Mouse (Mus musculus): Measurements from ENCODE around the gene Afap1l2. TPM values are rescaled to one million over a fixed set of nuclear protein-coding genes. Genes with fewer than 3 reads are reported as not detected.

Afap1l2 gene
- total and polyA plus RNA-seq, 3 experiments, result 0.17 to 3.1 (median 0.44) TPM

GRCm38 (mm10) chr19:56888654-56889053 is 119.4 kb downstream of the Afap1l2 start:
- no peak for TF ChIP-seq CHD1 (IDR thresholded peaks at IDR 0.05; ENCODE audit: low read depth, low read length)
- Histone ChIP-seq H3K4me3 (replicated peaks in 1 of 3; ENCODE audit: low read depth in 2 of 3, low read length in 2 of 3, poor library complexity in 1 of 3) (no peak overlapping the region), H3K27me3 (replicated peaks) (no peaks in the 10 kb centered on the region), H3K79me2 (replicated peaks; ENCODE audit: control insufficient read depth, extremely low read depth, insufficient read depth, poor library complexity, severe bottlenecking) (no peaks in the 10 kb centered on the region), H3K27ac (ENCODE audit: insufficient read depth, low read depth) (no peak overlapping the region), H3K4me2 (ENCODE audit: insufficient read depth, low read depth, poor library complexity, severe bottlenecking) (no peak overlapping the region), H3K9ac (ENCODE audit: insufficient read depth, low read depth) (no peak overlapping the region), H3K9me3 (replicated peaks; ENCODE audit: low read length) (no peaks in the 10 kb centered on the region), H3K36me3 (replicated peaks in 1 of 2; ENCODE audit: control insufficient read depth in 1 of 2, insufficient read depth in 1 of 2, low read length in 1 of 2) (no peaks in the 10 kb centered on the region), H3K4me1 (ENCODE audit: control insufficient read depth in 1 of 2, insufficient read depth in 2 of 2) (no peaks in the 10 kb centered on the region)
- in situ Hi-C loops (cut with MboI; ENCODE audit: low pct_ligation_motif_present, low pct_unique_long_range_greater_than_20kb, low sequenced_read_pairs) (no loop called here), dilution Hi-C loops (cut with MboI; ENCODE audit: extremely low pct_ligation_motif_present, extremely low pct_unique_long_range_greater_than_20kb, low sequenced_read_pairs) (no loop called here)
- no peak for DNase-seq (ENCODE audit: extremely low read depth)

- H3K9ac ChIP-seq (ENCODE audit: insufficient read depth, low read depth), result no peak overlapping the region
- in situ Hi-C loops (cut with MboI; ENCODE audit: low pct_ligation_motif_present, low pct_unique_long_range_greater_than_20kb, low sequenced_read_pairs), result no loop called here
- H3K9me3 ChIP-seq (replicated peaks; ENCODE audit: low read length), result no peaks in the 10 kb centered on the region
- H3K4me2 ChIP-seq (ENCODE audit: insufficient read depth, low read depth, poor library complexity, severe bottlenecking), result no peak overlapping the region
- H3K4me3 ChIP-seq (replicated peaks in 1 of 3; ENCODE audit: low read depth in 2 of 3, low read length in 2 of 3, poor library complexity in 1 of 3), result no peak overlapping the region
- no peaks in the 10 kb centered on the region for H3K4me1 ChIP-seq (ENCODE audit: control insufficient read depth in 1 of 2, insufficient read depth in 2 of 2)
- DNase-seq (ENCODE audit: extremely low read depth), result no peak
- no peaks in the 10 kb centered on the region for H3K27me3 ChIP-seq (replicated peaks)
- no peaks in the 10 kb centered on the region for H3K36me3 ChIP-seq (replicated peaks in 1 of 2; ENCODE audit: control insufficient read depth in 1 of 2, insufficient read depth in 1 of 2, low read length in 1 of 2)
- H3K27ac ChIP-seq (ENCODE audit: insufficient read depth, low read depth), result no peak overlapping the region
- dilution Hi-C loops (cut with MboI; ENCODE audit: extremely low pct_ligation_motif_present, extremely low pct_unique_long_range_greater_than_20kb, low sequenced_read_pairs), result no loop called here
- H3K79me2 ChIP-seq (replicated peaks; ENCODE audit: control insufficient read depth, extremely low read depth, insufficient read depth, poor library complexity, severe bottlenecking), result no peaks in the 10 kb centered on the region
- no peak for TF ChIP-seq NELFE (IDR thresholded peaks at IDR 0.05; ENCODE audit: low read depth, low read length)
- TF ChIP-seq SIN3A (IDR thresholded peaks at IDR 0.05; ENCODE audit: low read length), result no peak
- no peak for TF ChIP-seq USF2 (conservative IDR thresholded peaks at IDR 0.05; ENCODE audit: low read depth, low read length)
- no peak for TF ChIP-seq JUND (conservative IDR thresholded peaks at IDR 0.05; ENCODE audit: low read depth, low read length)
- no peak for TF ChIP-seq KAT2A (IDR thresholded peaks at IDR 0.05; ENCODE audit: insufficient replicate concordance, low read length)
- no peak for TF ChIP-seq ZC3H11A (IDR thresholded peaks at IDR 0.05; ENCODE audit: low read depth, low read length)
- no peak for TF ChIP-seq RAD21 (IDR thresholded peaks at IDR 0.05; ENCODE audit: low read depth, low read length)
- no peak for TF ChIP-seq POLR2A (IDR thresholded peaks at IDR 0.05; ENCODE audit: low read depth, low read length)
- TF ChIP-seq GABPA (IDR thresholded peaks at IDR 0.05; ENCODE audit: insufficient replicate concordance, low read depth, low read length), result no peak
- TF ChIP-seq ZKSCAN1 (IDR thresholded peaks at IDR 0.05; ENCODE audit: borderline replicate concordance, low read depth, low read length), result no peak
- no peak for TF ChIP-seq MEF2A (IDR thresholded peaks at IDR 0.05; ENCODE audit: borderline replicate concordance, low read depth, low read length)
- TF ChIP-seq IRF4 (IDR thresholded peaks at IDR 0.05; ENCODE audit: low read depth, low read length), result no peak
Measured at GRCm38 (mm10) chr19:56887879-56888278, 120.1 kb downstream of the Afap1l2 start.

GRCm38 (mm10) chr19:56877364-56877763 is 130.7 kb downstream of the Afap1l2 start:
- Histone ChIP-seq H3K27ac (ENCODE audit: insufficient read depth, low read depth) (no peak overlapping the region), H3K4me3 (replicated peaks in 1 of 3; ENCODE audit: low read depth in 2 of 3, low read length in 2 of 3, poor library complexity in 1 of 3) (no peak overlapping the region), H3K9me3 (replicated peaks; ENCODE audit: low read length) (no peaks in the 10 kb centered on the region), H3K36me3 (replicated peaks in 1 of 2; ENCODE audit: control insufficient read depth in 1 of 2, insufficient read depth in 1 of 2, low read length in 1 of 2) (no peaks in the 10 kb centered on the region), H3K4me2 (ENCODE audit: insufficient read depth, low read depth, poor library complexity, severe bottlenecking) (no peak overlapping the region), H3K4me1 (ENCODE audit: control insufficient read depth in 1 of 2, insufficient read depth in 2 of 2) (0 out of 4 replicates have a peak, but pooled peaks cover 3% of the 10 kb centered on the region in 2 experiments), H3K9ac (ENCODE audit: insufficient read depth, low read depth) (no peak overlapping the region), H3K79me2 (replicated peaks; ENCODE audit: control insufficient read depth, extremely low read depth, insufficient read depth, poor library complexity, severe bottlenecking) (no peaks in the 10 kb centered on the region), H3K27me3 (replicated peaks) (peaks cover 53% of the 10 kb centered on the region)
- dilution Hi-C loops (cut with MboI; ENCODE audit: extremely low pct_ligation_motif_present, extremely low pct_unique_long_range_greater_than_20kb, low sequenced_read_pairs) (no loop called here), in situ Hi-C loops (cut with MboI; ENCODE audit: low pct_ligation_motif_present, low pct_unique_long_range_greater_than_20kb, low sequenced_read_pairs) (no loop called here)
- no peak for DNase-seq (ENCODE audit: extremely low read depth)
- TF ChIP-seq HCFC1 (IDR thresholded peaks at IDR 0.05; ENCODE audit: low read depth, low read length), result no peak
- no peak for TF ChIP-seq ZKSCAN1 (IDR thresholded peaks at IDR 0.05; ENCODE audit: borderline replicate concordance, low read depth, low read length)
- TF ChIP-seq JUN (IDR thresholded peaks at IDR 0.05; ENCODE audit: insufficient read depth, low read depth, low read length), result no peak
- TF ChIP-seq MAX (IDR thresholded peaks at IDR 0.05; ENCODE audit: low read length), result no peak
- TF ChIP-seq BHLHE40 (IDR thresholded peaks at IDR 0.05; ENCODE audit: low read depth, low read length), result no peak
- TF ChIP-seq ZMIZ1 (IDR thresholded peaks at IDR 0.05; ENCODE audit: low read depth, low read length), result no peak
- TF ChIP-seq USF2 (conservative IDR thresholded peaks at IDR 0.05; ENCODE audit: low read depth, low read length), result no peak
- TF ChIP-seq MAFK (IDR thresholded peaks at IDR 0.05; ENCODE audit: insufficient replicate concordance, low read length), result no peak
- no peak for TF ChIP-seq TBP (conservative IDR thresholded peaks at IDR 0.05; ENCODE audit: low read depth, low read length)
- no peak for TF ChIP-seq CHD2 (IDR thresholded peaks at IDR 0.05; ENCODE audit: low read length)
- TF ChIP-seq SIN3A (IDR thresholded peaks at IDR 0.05; ENCODE audit: low read length), result no peak
- no peak for TF ChIP-seq RCOR1 (conservative IDR thresholded peaks at IDR 0.05; ENCODE audit: low read depth, low read length)
- TF ChIP-seq CHD1 (IDR thresholded peaks at IDR 0.05; ENCODE audit: low read depth, low read length), result no peak
- TF ChIP-seq MAZ (IDR thresholded peaks at IDR 0.05; ENCODE audit: low read depth, low read length), result no peak
- TF ChIP-seq NRF1 (IDR thresholded peaks at IDR 0.05; ENCODE audit: low read depth, low read length), result no peak
- no peak for TF ChIP-seq POLR2A (IDR thresholded peaks at IDR 0.05; ENCODE audit: low read depth, low read length)
- TF ChIP-seq KAT2A (IDR thresholded peaks at IDR 0.05; ENCODE audit: insufficient replicate concordance, low read length), result no peak
- TF ChIP-seq USF1 (IDR thresholded peaks at IDR 0.05; ENCODE audit: low read depth, low read length), result no peak
- TF ChIP-seq ELF1 (IDR thresholded peaks at IDR 0.05; ENCODE audit: low read depth, low read length), result no peak
